Mouse (Mus musculus) lung, embryonic 14.5 days (tissue): ENCODE measurements around the gene Sptb. TPM values are rescaled to one million over a fixed set of nuclear protein-coding genes. Genes with fewer than 3 reads are reported as not detected.
A peak's percentile ranks its signal among the peaks of the same experiment; 100 is the strongest.

Source experiments
- ATAC-seq: fragments of 200-750 bp; cut with Nextera tagmentation; 2 replicates; pipeline ENCODE4 v1.8.0; 2017; ENCODE audit warnings: mild to moderate bottlenecking, moderate TSS enrichment, moderate library complexity; ENCODE audit not compliant: insufficient read depth
- DNase-seq: peaks from one replicate; pipeline ENCODE4 v3.0.0-alpha.2; 2015
- H3K27ac ChIP-seq: fragments of 300-500 bp; sonication (generic); 2 replicates; pipeline ENCODE4 v1.5.1; 2014; ENCODE audit warnings: low read depth, mild to moderate bottlenecking, moderate library complexity
- H3K27me3 ChIP-seq: fragments of 300-500 bp; sonication (generic); 2 replicates; pipeline ENCODE4 v1.6.1; 2014; ENCODE audit warnings: low read length, control low read depth; ENCODE audit not compliant: insufficient read depth
- H3K36me3 ChIP-seq: fragments of 300-500 bp; sonication (generic); 2 replicates; pipeline ENCODE4 v1.6.1; 2014; ENCODE audit warnings: control low read depth; ENCODE audit not compliant: insufficient read depth
- H3K4me1 ChIP-seq: fragments of 300-500 bp; sonication (generic); 2 replicates; pipeline ENCODE4 v1.6.1; 2014; ENCODE audit warnings: antibody characterized with exemption, control low read depth; ENCODE audit not compliant: insufficient read depth
- H3K4me2 ChIP-seq: fragments of 300-500 bp; sonication (generic); 2 replicates; pipeline ENCODE4 v1.6.1; 2014; ENCODE audit warnings: mild to moderate bottlenecking
- H3K4me3 ChIP-seq: fragments of 300-500 bp; sonication (generic); 2 replicates; pipeline ENCODE4 v1.5.1; 2014; ENCODE audit warnings: low read depth, low read length
- H3K9ac ChIP-seq: fragments of 300-500 bp; sonication (generic); 2 replicates; pipeline ENCODE4 v1.6.1; 2014
- H3K9me3 ChIP-seq: fragments of 300-500 bp; sonication (generic); 2 replicates; pipeline ENCODE4 v1.6.1; 2016; ENCODE audit warnings: low read depth, low read length, control low read depth
- CTCF ChIP-seq: IDR thresholded peaks from 2 replicates; pipeline ENCODE4 v1.5.1; 2016; ENCODE audit warnings: antibody characterized with exemption, low read depth
- WGBS: fragments of 180-500 bp; shearing (Covaris S2); extraction: QIAGEN DNeasy Blood & Tissue Kit; methylation state at CpG from one replicate; pipeline ENCODE4 v1.1.7; 2014; 5-methylcytosine and 5-hydroxymethylcytosine counted together
- polyA plus RNA-seq: library from polyadenylated mRNA; unstranded; fragments of >200 nt; fragmentation: Nextera tagmentation; extraction: Ambion mirVana; gene quantifications from 2 replicates; pipeline ENCODE4 v1.2.1, GENCODE M21; 2014

Gene Sptb
- polyA plus RNA-seq = 1.1 and 1.2 TPM in 2 replicates

DNA sequence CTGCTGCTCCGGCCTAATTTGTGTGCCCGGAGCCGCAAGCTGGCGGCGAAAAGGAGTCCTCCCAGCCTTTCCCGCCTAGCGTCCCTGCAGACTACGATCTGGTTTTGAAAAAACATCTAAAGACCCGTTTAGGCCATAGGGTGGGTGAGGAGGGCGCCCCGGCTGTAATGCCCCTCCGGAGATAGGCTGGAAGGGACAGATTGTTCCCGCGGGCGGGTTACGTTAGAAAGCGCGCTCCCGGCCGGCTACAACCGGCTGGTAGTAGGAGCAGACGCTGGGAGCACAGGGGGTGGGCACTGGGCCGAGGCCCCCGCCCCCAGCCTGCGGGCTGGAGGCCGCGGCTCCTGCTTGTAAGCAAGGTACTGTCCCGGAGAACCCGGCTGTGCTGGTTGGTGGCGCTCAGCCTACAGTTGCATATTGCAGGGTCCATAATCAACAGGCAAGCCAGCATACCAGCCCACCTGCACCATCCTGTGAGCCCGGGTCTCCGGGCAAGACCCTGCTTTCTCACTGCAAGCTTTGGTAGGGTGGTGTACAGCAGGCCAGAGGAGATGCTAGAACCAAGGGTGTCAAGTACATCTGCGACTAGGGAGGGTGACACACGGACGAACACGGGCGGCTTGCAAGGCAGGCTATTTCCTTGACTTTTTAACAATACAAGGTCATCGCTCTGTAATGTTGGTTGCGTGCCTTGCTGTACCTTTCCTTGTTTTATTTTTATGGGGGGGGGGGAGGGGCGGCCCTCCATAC is at the start of gene Sptb:
Gene Sptb, minus strand, starts transcription at position 197 of the 750 bp plus-strand sequence.
- H3K4me3 ChIP-seq = peak within 1 kb of the TSS; percentile 61
- DNase-seq = peak; percentile 47
- no peaks in the 10 kb centered on the region for H3K4me1 ChIP-seq
- peak within 1 kb of the TSS; percentile 38; the same call in 1 of the 2 replicates for H3K27ac ChIP-seq
- under 1% methylated on average over 40 of the region's 40 CpGs for WGBS
- peak within 1 kb of the TSS; percentile 58 for H3K9ac ChIP-seq
- H3K27me3 ChIP-seq = peaks cover 59% of the 10 kb centered on the region
- no peak for TF ChIP-seq CTCF
- H3K9me3 ChIP-seq = no peaks in the 10 kb centered on the region
- no peaks in the 10 kb centered on the region for H3K36me3 ChIP-seq
- H3K4me2 ChIP-seq = peak within 1 kb of the TSS; percentile 100
- peak; percentile 57 for ATAC-seq

DNA sequence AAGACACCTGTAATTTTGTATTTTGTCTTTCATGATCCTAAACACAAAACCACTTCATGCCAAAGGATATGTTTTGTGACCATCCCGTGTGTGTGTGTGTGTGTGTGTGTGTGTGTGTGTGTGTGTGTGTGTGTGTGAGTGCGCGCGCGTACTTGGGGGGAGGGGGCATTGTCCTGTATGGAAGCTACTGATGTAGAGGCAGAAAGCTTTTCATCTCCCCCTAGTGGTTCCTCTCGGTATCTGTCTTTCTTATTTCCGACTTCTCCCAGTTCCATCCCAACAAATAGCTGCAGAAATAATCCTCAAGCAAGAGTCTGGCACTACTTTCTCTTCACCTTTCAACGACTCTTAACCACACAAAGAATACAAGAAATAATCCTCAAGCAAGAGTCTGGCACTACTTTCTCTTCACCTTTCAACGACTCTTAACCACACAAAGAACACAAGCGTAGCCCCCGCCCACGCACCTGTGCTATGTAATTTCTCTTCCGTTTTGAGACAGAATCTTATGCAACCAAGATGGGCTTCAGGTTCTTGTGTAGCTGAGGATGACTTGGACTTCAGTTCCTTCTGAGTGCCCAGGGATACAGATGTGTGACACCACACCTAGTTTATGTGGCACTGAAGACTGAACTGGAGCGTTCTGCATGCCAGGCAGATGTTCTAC is 42.4 kb upstream of the Sptb start:
- Histone ChIP-seq H3K9me3 (no peaks in the 10 kb centered on the region), H3K9ac (no peak overlapping the region), H3K4me3 (no peak overlapping the region), H3K4me1 (no peaks in the 10 kb centered on the region), H3K36me3 (no peaks in the 10 kb centered on the region), H3K27ac (no peak overlapping the region), H3K27me3 (no peaks in the 10 kb centered on the region), H3K4me2 (no peak overlapping the region)
- DNase-seq = peak; percentile 81
- no peak for ATAC-seq
- WGBS = 39% methylated on average over 14 of the region's 14 CpGs
- peak; percentile 72 for TF ChIP-seq CTCF

DNA sequence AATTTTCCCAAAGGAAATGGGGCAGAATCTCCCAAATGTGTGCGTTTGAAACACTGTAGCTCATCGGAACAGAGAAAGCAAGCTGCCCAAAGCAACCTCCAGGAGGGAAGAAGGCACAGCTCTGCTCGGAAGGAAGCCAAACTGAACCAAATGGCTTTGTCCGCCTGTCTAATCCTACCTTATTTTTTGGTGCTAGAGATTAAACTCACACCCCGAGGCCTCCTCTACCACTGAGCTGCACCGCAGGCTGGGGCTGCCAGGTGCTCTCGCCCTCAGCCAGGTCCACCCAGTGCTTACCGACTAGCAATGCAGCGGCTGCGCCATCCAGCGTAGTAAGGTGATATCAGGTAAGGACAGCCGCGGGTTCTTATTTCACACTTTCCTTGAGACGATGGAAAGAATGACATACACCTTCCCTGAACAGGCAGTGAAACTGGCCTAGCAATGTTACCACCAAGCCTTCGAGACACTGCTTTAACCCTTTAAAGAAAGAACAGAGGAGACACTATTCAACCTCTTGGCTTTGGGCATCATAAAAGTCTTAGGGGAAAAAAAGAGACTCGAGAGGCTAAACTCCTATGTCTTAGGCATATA is 40.6 kb upstream of the Sptb start:
- no peak for ATAC-seq
- H3K4me2 ChIP-seq = no peak overlapping the region
- 73% methylated on average over 16 of the region's 16 CpGs for WGBS

DNA sequence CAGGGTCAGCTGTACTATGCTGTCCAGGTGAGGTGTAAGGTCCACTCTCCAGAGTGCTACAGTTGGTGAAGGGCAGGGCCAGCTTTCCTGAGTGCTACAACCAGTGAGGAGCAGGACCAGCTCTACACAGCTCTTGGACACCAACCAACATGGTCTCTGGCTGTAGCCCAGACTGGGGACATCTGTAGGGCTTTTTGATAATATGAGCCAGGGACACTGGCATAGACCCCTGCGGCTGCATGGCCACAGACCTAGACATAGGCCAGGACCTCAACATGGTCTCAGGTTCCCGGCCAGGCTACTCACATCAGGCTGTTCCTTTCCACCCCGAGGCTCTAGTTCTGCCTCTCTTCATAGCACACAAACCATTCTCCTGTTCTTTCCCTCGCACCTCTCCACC is 17.6 kb upstream of the Sptb start:
- TF ChIP-seq CTCF = no peak
- no peak for ATAC-seq
- WGBS = 85% methylated on average over 4 of the region's 4 CpGs

More for the DNA sequence above, 40.6 kb upstream of the Sptb start:
- H3K36me3 ChIP-seq = no peaks in the 10 kb centered on the region
- no peak for TF ChIP-seq CTCF
- no peaks in the 10 kb centered on the region for H3K27me3 ChIP-seq
- no peak for DNase-seq
- no peak overlapping the region for H3K4me3 ChIP-seq
- no peaks in the 10 kb centered on the region for H3K9me3 ChIP-seq
- H3K4me1 ChIP-seq = no peaks in the 10 kb centered on the region
- no peak overlapping the region for H3K27ac ChIP-seq
- no peak overlapping the region for H3K9ac ChIP-seq

DNA sequence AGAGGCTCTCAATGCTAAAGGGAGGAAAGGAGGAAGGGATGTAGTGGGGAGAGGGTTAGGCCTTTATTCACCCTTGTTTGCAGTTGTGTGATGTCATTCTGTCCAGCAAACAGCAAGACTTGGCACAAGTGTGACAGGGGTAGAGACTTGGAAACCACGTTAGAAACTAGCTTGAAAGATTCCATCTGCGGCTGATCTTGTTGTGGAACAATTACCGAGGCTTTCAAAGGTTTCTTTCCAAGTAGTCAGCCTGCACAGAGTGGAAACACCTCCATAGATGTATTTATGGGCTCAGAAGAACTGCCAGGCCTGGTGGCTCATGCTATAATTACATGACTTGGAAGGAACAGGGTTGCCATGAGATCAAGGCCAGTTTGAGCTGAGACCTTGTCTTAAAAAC is 11.7 kb upstream of the Sptb start:
- Histone ChIP-seq H3K36me3 (no peaks in the 10 kb centered on the region), H3K27me3 (no peaks in the 10 kb centered on the region), H3K4me3 (no peak overlapping the region), H3K4me1 (no peaks in the 10 kb centered on the region), H3K4me2 (no peak overlapping the region), H3K9ac (no peak overlapping the region), H3K9me3 (no peaks in the 10 kb centered on the region), H3K27ac (no peak overlapping the region)
- 63% methylated on average over 3 of the region's 3 CpGs for WGBS
- no peak for TF ChIP-seq CTCF
- ATAC-seq (no peak), DNase-seq (no peak)

More for the DNA sequence above, 17.6 kb upstream of the Sptb start:
- Histone ChIP-seq H3K36me3 (no peaks in the 10 kb centered on the region), H3K27ac (no peak overlapping the region), H3K27me3 (no peaks in the 10 kb centered on the region), H3K9me3 (no peaks in the 10 kb centered on the region), H3K4me1 (no peaks in the 10 kb centered on the region), H3K4me2 (no peak overlapping the region), H3K9ac (no peak overlapping the region), H3K4me3 (no peak overlapping the region)
- no peak for DNase-seq

DNA sequence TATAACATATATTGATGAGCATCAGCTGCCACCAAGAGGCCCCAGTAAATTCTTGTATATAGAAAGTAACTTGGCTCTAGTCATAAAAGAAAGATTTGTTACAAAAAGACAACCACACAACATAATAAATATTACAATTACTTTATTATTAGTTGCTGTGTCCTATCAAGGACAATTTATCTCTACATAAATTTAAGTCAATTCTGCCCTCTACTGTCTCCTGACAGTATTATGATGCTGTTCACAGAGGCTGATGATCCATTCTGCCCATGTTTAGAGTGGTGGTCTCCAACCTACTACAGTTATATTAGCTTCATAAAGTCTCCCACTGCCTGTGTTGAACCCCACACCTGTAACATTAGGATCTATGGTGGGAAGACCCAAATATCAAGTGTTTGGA is 10.2 kb upstream of the Sptb start:
- DNase-seq = peak; percentile 61
- Histone ChIP-seq H3K27ac (no peak overlapping the region), H3K27me3 (no peaks in the 10 kb centered on the region), H3K4me2 (no peak overlapping the region), H3K9ac (no peak overlapping the region), H3K4me1 (no peaks in the 10 kb centered on the region), H3K4me3 (no peak overlapping the region), H3K36me3 (no peaks in the 10 kb centered on the region), H3K9me3 (no peaks in the 10 kb centered on the region)
- ATAC-seq = no peak
- peak; percentile 28 for TF ChIP-seq CTCF

DNA sequence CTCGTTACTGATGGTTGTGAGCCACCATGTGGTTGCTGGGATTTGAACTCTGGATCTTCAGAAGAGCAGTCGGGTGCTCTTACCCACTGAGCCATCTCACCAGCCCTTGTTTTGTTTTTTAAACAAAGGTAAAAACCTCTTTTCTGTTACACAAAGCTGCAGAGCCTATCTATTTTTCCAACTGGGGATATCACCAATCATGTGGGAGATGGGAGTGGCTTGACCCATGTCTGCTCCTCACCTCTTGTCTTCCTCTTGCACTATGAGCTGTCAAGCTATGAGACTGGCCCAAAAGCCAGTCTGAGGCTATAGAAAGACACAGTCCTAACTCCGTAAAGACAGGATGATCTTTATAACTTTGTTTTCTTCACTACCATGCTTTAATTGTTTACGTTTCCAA is 8.0 kb upstream of the Sptb start:
- ATAC-seq (no peak), DNase-seq (no peak)
- Histone ChIP-seq H3K36me3 (no peaks in the 10 kb centered on the region), H3K27ac (no peak overlapping the region), H3K4me2 (no peak overlapping the region), H3K9ac (no peak overlapping the region), H3K4me3 (no peak overlapping the region), H3K4me1 (no peaks in the 10 kb centered on the region), H3K9me3 (no peaks in the 10 kb centered on the region), H3K27me3 (peaks cover 3% of the 10 kb centered on the region; the same call in 1 of the 2 replicates)
- no peak for TF ChIP-seq CTCF
- WGBS = 76% methylated on average over 4 of the region's 4 CpGs
